Mouse (Mus musculus): ENCODE measurements at regions not wholly inside any gene's neighbourhood (a gene's known extent, or its start where the extent isn't known, plus 50 kb on each side); places are given as distances from the start of the nearest gene placed in this dataset.
"Not testable (repeated sequence)": the region's sequence is repeated elsewhere in the genome, so short reads cannot be mapped to it uniquely, and the experiment has no call there.

DNA sequence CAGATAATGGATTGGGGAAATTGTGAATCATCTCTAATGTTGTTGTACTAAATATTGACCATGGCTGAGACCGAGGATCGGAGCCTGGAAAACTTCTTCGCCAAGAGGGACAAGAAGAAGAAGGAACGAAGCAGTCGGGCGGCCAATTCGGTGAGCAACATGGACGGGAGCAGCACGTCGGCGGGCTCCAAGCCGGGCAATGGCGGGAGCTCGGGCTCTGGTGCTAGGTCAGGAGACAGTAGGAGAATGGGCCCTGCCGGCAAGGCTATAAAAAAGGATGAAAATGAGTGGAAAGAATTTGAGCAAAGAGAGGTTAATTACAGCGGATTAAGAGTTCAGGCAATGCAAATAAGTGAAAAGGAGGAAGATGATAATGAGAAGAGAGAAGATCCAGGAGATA, 55.0 kb upstream of the Zfp990 start:
- DNase-seq (ENCODE audit: low spot score): not testable (repeated sequence)

DNA sequence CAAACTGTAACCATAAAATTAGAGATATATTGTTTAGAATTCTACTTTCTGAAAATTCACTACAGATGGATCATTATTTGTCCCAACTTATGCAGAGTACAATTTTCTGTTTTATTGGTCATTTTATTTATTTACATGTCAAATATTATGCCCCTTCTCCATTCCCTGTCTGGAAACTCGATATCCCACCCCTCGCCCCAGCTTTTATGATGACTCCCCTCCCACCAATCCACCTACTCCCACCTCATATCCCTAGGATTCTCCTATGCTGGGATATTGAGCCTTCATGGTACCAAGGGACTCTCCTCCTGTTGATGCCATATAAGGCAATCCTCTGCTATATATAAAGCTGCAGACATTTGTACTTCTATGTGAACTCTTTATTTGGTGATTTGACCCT, 62.0 kb upstream of the Zfp990 start:
- no peak for DNase-seq (ENCODE audit: low spot score)

DNA sequence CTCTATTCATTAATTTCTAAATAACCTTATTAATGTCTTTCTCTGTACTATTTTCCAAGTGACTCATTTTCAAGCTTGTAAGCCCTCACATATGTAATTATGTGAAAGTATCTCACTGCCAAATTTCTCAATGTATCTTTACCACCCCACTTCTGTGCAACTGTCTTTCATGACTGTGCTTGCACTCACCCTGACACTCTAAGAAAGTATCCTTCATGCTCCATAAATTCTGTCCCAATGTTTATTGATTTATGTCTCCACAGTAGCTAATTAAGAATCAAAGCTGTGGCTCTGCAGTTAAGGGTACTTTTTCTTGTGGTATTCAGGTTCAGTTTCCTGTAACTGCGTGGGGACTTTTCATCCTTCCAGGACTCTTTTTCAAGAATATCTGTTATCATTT, 73.8 kb upstream of the Zfp990 start:
- peak; percentile 12 for DNase-seq (ENCODE audit: low spot score)

DNA sequence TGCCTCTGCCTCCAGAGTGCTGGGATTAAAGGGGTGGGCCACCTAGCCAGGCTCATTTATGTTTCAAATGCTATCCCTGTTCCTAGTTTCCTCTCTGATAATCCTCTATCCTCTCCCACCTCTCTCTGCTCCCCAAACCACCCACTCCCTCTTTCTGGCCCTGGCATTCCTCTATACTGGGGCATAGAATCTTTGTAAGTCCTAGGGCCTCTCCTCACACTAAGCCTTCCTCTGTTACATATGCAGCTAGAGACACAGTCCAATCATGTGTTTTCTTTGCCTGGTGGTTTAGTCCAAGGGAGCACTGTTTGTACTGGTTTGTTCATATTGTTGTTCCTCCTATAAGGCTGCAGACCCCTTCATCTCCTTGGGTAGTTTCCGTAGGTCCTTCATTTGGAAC, 76.0 kb upstream of the Zfp990 start:
- no peak for DNase-seq (ENCODE audit: low spot score)

DNA sequence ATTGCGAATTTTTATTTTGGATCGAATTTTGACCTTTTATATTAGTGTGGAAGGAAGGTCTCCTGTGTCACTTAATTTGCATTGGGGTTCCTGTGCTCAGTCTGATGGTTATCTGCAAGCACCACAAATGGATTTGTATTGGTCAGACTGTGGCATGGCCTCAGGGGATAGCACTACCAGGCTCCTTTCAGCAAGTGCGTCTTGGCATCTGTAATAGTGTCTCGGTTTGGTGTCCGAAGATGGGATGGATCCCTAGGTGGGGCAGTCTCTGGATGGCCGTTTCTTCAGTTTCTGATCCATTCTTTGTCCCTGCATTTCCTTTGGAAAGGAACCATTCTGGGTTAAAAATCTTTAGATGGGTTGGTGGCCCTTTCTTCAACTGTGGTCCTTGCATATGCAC, 76.5 kb upstream of the Zfp990 start:
- DNase-seq (ENCODE audit: low spot score): no peak

DNA sequence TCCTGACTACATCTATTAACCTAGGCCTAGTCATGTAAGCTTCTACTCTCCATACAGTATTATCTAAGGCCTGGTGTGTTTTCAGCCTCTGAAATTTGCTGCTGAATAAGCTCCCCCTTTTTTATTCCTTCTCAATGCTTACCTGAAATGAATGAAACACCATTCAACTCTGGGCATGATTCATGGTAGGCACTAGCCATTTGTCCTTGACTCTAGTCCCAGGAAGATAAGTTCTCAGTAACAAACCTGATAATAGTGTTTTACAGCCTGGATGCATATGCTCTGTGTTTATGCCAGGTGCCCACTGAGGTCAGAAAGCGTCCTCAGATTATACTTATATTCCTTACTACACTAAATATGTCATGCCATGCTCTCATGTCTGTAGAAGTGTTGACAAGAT, 77.3 kb upstream of the Zfp990 start:
- not testable (repeated sequence) for DNase-seq (ENCODE audit: low spot score)

DNA sequence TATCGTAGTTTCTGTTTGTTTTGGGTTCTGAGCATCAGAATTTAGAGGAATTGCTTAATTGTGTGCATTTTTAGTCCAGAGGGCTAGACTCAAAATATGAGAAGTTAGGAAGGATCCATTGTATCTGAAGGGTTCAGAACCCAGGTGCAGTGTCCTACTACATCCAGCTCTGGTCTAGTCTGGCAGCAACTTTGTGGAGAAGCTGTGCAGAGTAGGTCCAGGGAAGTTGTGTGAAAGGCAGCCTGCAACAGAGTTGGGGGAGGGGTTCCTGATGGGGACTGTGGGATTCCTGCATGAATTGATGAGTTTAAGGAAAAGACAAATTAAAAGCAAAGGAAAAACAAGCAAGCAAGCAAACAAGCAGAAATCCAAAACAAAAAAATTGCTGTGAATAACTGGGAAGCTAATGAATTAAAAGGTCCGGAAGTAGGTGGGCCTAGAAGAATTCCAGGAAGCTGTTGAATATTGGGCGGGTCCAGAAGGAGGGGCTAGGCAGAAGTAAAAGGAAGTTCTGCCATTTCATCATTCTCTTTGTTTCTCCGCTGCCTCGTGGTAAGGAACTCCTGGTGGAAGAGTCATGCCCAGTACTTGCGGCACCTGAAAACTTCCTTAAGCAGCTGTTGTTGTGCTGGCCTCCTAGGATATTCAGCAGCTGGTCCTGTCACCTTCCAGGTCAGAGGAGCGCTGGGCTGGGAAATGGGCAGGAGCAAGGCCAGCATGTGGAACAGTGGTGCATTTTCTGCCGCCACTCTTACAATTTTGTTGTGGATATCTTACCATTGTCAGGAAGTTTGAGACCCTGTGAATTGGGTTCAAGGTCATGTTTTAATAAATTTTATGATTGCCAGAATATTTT, 78.4 kb upstream of the Zfp990 start:
- DNase-seq (ENCODE audit: low spot score): peak; percentile 43

DNA sequence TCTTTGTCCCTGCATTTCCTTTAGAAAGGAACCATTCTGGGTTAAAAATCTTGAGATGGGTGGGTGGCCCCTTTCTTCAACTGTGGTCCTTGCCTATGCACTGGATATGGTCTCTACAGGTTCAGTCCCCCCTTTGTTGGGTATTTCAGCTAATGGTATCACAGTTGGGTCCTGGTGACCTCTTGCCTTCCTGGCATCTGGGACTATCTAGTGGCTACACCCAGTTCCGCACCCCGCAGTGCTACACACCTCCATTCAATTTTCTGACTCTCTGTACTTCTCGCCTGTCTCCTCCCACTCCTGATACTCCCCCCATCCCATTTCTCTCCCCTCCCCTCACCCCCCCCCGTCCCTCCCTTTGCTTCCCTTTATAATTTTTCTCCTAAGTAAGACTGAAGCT, 92.7 kb upstream of the Zfp990 start:
- peak; percentile 0 for DNase-seq (ENCODE audit: low spot score)

DNA sequence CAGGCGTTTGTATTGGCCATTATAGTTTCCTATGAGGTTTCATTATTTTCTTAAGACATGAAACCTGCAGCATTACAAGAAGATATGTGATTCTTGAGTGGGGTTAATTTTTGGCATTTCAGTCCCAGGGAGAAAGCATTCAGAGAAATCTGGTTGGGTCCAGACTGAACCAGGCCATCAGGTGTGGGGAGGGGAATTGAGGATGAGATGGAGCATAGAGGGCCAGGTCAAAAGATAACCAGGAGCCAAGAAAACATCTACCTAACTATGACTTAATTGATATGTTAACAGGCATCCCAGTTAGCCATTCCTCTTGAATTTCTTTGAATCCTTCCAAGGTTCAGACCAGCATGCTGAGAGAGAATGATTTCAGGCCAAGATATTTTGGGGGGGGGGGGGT, 96.2 kb upstream of the Tnfrsf8 start:
- no peak for DNase-seq (ENCODE audit: low spot score)

DNA sequence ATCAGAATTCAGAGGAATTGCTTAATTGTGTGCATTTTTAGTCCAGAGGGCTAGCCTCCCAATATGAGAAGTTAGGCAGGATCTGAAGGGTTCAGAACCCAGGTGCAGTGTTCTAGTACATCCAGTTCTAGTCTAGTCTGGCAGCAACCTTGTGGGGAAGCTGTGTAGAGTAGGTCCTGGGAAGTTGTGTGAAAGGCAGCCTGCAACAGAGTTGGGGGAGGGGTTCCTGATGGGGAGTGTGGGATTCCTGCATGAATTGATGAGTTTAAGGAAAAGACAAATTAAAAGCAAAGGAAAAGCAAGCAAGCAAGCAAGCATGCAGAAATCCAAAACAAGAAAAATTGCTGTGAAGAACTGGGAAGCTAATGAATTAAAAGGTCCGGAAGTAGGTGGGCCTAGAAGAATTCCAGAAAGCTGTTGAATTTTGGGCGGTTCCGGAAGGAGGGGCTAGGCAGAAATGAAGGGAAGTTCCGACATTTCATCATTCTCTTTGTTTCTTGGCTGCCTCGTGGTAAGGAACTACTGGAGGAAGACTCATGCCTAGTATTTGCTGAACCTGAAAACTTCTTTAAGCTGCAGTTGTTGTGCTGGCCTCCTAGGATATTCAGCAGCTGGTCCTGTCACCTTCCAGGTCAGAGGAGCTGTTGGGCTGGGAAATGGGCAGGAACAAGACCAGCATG, 95.0 kb upstream of the Tnfrsf8 start:
- DNase-seq (ENCODE audit: low spot score): peak; percentile 67

DNA sequence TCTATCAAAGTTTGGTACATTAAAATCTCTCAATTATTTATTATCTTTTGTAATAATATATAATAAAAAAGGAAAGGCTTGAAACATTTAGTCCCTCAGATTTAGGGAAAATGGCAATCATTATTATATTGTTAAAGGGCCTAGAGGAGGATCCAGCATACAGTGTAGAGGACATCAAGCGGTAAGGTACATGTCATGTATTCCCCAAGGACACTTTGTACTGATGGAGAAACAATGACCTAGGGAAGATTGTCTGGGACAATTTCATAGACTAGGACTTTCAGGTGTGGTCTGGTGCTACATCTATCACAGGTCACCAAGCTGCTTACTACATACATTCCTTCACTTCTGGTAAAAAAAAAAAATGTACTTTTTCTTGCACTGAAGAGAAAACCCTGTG, 91.1 kb upstream of the Tnfrsf8 start:
- not testable (repeated sequence) for DNase-seq (ENCODE audit: low spot score)

DNA sequence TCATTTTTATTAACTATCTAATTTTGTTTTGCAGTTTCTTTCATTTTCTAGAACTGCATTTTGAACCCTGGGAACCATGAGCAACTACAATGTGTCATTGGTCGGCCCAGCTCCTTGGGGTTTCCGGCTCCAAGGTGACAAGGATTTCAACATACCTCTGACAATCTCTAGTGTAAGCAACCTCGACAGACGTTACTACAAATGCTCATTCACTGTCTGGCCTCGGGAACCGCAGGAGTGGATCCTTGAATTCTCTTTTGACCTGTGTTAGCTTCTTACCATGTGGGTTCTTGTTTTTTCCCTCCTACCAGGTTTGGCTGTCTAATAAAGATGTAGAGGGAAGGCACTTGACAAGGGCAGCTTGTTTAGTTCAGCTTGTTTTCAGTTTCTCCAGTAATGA, 89.3 kb upstream of the Tnfrsf8 start:
- not testable (repeated sequence) for DNase-seq (ENCODE audit: low spot score)

DNA sequence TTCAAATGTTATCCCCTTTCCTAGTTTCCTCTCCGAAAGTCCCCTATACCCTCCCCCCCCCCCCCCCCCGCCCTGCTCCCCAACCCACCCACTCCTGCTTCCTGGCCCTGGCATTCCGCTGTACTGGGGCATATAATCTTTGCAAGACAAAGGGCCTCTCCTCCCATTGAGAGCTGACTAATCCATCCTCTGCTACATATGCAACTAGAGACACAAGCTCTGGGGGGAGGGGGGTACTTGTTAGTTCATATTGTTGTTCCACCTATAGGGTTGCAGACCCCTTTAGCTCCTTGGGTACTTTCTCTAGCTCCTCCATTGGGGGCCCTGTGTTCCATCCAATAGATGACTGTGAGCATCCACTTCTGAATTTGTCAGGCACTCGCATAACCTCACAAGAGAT, 63.9 kb upstream of the Tnfrsf8 start:
- not testable (repeated sequence) for DNase-seq (ENCODE audit: low spot score)

DNA sequence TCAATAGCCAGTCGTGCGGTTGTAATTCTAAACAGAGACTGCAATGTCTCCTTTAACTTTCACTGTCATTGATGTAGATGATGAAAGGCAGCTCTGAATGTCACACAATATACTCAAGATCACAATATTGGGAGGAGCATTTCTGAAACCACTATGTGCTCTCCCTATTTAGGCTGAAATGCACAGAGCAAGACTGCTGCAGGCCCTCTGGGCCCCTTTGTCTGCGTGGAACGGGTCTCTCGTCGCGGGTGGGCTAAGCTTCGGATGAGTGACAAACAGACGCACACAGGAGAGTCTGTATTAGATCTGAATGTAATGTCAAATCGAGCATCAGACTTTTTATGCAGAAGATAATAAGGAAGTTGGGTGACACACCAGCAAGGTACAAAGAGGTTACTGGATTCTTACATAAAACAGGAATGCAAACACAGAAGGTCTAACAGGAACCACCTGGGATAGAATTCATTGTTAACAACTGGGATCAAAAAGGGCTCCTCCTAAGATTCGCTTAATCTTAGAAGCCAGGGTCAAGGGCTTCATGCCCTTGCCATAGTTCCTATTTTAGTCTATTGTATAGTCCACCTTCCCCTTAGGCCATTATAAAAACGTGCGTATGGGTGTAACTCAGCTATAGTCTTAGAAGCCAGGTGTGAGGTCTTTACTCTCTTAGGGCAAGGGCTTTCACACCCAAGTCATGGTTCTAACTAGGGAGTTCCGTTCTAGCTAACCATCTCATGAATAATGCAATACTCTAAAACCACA, 62.5 kb upstream of the Tnfrsf8 start:
- DNase-seq (ENCODE audit: low spot score): not testable (repeated sequence)

DNA sequence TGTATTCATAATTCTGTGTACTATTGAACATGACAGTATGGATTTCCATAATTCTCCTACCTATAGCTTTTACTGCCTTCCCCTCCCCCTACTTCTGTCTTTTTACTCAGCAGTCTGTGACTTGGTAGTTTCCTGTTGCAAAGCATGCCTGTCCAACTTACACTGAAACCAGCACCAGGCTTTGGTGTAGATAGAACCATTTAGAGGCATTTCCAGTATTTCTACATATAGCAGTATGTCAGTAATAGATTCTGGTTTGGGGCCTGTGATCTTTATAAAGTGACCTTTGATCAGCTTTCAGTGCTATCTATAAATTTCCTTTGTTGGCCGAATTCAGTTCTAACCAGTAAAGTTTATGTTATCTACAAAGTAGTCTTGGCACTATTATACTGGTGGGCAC, 54.8 kb upstream of the Tnfrsf8 start:
- DNase-seq (ENCODE audit: low spot score): no peak

DNA sequence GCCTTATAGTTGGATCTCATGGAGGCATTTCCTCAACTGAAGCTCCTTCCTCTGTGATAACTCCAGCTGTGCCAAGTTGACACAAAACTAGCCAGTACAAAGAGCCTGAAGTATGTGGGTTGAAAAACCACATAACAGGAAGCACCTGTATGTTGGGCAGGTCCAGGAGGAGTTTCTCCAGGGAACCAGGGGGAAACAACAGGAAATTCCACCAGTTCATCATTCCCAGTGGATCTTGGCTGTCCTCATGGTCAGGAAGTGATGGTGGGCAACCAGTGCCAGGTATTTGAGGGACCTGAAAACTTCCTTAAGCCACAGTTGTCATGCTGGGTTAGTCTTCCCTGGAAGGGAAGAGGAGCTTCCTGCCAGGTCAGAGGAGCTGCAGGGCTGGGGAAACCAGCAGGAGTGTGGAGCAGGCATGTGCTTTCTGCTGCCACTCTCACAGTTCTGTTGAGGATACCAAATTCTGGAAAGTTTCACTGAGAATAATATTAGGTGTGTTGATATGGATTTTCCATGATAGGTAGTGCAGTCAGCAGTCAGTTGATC, 52.4 kb upstream of the Tnfrsf8 start:
- DNase-seq (ENCODE audit: low spot score): no peak

DNA sequence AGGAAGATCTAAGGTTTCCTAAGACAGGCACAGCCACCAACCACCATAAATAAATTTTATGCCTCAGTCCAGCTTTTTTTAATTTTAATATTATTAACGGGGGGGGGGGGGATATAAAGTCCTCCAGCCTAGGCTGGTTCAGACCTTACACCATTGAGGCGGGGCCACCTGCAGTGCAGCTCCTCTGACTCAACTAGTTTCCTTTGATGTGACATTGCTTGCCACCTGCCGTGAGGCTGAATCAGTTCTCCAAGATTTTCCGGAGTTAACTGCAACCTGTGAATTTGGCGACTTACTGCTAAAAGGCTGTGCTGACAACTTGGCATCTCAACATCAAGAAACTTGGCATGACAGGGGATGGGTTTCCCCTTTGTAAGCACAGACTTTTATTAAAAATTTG, 51.3 kb upstream of the Tnfrsf8 start:
- no peak for DNase-seq (ENCODE audit: low spot score)

DNA sequence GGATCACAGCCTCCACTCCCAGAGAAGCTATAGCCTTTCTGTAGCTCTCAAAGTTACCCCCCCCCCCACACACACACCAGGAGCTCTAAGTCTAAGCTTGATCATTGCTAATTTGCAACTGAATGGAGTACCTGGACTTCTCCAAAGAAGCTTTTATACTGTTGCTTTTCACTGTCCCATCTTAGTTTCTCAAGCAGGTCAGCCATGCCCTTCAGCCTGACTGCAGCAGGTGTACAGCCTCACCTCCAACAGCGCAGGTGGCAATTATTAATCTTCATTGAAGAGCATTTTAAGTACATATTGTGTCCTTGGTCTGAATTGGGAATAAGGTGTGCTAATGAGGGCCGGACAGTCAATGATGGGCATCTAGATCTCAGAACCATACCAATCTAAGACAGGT, 50.8 kb upstream of the Tnfrsf8 start:
- not testable (repeated sequence) for DNase-seq (ENCODE audit: low spot score)
